Mouse (Mus musculus) ovary, adult 10 weeks (tissue): Measurements from ENCODE around the gene Ramac. TPM values are rescaled to one million over a fixed set of nuclear protein-coding genes. Genes with fewer than 3 reads are reported as not detected.

ENCODE experiments used
- polyA plus RNA-seq: library from polyadenylated mRNA; stranded (reverse); fragments of 350-450 nt; fragmentation: Illumina TruSeq; extraction: RNeasy Lipid Tissue Mini Kit (QIAGEN cat#74804); gene quantifications from one replicate; pipeline ENCODE4 v1.2.3, GENCODE M21; 2014

Ramac gene
- 223 TPM for polyA plus RNA-seq

DNA sequence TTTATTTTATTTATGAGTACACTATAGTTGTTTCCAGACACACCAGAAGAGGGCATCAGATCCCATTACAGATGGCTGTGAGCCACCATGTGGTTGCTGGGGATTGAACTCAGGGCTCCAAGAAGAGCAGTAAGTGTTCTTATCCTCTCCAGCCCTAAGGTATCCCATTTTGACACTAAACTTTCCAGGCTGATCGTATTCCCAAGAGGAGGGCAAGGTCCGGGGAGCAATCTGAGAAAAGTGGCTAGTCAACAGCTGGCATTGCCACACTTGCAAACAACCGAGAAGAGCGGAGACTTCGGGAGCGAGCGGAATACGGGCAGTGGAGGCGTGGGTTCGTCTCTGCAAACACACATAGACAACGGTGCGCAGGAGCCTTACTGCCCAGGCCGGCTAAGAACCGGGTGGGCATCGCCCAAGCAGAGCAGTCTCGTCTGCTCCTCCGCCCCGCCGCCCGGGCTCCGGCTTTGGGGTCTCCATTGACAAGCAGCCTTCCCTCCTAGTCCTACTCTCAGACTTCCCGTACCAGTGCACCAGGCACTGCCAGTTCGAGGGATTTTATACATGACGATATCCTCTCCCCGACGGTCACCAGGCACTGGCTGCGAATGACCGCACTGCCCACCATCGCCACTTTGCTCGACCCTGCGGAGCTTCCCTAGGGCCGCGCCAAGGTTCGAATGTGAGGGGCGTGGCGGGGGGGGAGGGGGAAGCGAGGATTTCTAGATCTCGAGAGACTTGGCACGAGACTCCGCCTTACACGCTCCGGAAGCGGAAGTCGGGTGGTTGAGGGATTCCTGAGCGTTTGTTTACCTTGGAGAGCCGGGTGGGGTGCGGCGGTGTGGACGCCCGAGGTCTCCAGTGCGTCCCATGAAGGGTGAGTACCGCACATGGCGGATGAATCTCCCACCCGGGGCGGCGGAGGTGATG lies at the start of gene Ramac:
TSS of gene Ramac (plus strand) at position 746 of the 930 bp plus-strand sequence.

DNA sequence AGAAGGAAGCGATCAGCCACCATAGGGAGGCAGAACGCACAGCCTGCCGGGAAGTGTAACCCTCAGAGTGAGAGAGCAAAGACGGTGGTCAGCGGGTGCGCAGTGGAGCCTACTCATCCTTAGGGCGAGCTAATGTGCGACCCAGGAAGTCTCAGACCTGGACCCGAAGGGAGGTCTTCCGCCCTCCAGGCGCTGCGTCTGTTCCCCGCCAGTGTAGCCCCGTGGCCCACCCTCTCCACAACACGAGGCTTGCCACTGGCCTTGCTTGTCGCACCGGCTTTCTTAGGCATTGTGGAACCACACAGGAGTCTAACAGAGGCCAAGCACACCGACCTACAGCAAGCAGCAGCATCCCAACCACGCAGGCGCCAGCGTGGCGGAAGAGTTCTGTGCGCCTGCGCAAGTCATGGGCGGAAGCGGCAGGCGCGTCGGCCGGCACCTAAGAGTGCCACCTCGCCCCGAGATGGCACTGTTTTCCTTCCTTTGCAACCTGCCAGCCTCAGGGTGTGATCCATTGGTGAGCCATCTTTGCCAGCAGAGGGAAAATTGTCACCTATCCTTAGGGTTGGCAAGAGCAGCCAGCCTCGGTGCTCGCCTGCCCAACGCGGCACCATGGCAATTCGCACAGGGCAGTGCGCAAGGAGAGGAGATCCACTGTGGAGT lies 26.5 kb downstream of the Ramac start, which contains the start of gene 3110040N11Rik:
TSS of gene 3110040N11Rik (minus strand) at position 384 of the 663 bp plus-strand sequence.

Other genes starting within 250 kb of the Ramac start
- gene Fsd2, start 196.0 kb upstream of the Ramac start, polyA plus RNA-seq = 0.29 TPM
- gene Whamm, start 191.7 kb upstream of the Ramac start, polyA plus RNA-seq = 7.1 TPM
- gene Homer2, start 55.4 kb upstream of the Ramac start, polyA plus RNA-seq = 2.4 TPM
- gene 3110040N11Rik, start 26.6 kb downstream of the Ramac start, polyA plus RNA-seq = 6.2 TPM
- gene Btbd1, start 66.5 kb downstream of the Ramac start, polyA plus RNA-seq = 392 TPM
- not detected for gene Gm10160, start 92.9 kb downstream of the Ramac start, polyA plus RNA-seq
- 39.1 TPM for gene Tm6sf1, start 96.1 kb downstream of the Ramac start, polyA plus RNA-seq
- 89.7 TPM for gene Hdgfl3, start 171.5 kb downstream of the Ramac start, polyA plus RNA-seq
- gene Bnc1, start 229.4 kb downstream of the Ramac start, polyA plus RNA-seq = 8.2 TPM